Mouse (Mus musculus) ZHBTc4 (cell line): ENCODE results near the gene 1700020N01Rik.
A peak's percentile ranks its signal among the peaks of the same experiment; 100 is the strongest.

ENCODE experiments used
- DNase-seq: peaks from one replicate; pipeline ENCODE4 v3.0.0-alpha.2; 2011; ENCODE audit warnings: low read depth, low spot score

The 1700020N01Rik gene

GRCm38 (mm10) chr10:21604476-21604875 lies 11.5 kb downstream of the 1700020N01Rik start:
- no peak for DNase-seq

DNA sequence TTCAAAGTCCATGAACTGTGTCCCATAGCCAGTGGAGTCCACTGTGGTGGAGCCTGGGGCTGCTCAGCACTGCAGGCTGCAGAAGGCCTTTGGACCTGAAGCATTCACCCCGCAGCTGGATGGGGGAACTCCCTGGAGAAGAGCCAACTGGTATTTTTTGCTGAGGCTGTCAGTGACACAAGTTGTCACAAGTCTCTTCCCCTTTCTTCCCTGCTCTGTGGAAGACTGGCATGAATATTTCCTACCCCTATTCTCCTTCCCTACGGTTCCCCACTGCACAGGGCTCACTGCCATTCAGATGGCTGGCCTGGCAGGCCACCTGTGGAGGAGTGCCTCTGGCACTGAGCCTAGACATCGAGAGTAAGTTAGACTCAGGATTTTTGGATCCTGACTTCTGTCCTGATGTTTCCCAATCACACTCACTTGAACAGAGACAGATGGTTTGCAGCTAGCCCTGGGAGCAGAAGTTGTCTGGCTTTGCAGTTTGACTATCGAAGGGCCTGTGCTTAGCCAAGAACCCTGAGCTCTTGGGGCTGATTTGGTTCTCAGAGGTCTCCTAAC lies 12.1 kb downstream of the 1700020N01Rik start:
- peak; percentile 9 for DNase-seq

GRCm38 (mm10) chr10:21605601-21606000 lies 12.7 kb downstream of the 1700020N01Rik start:
- DNase-seq: no peak

DNA sequence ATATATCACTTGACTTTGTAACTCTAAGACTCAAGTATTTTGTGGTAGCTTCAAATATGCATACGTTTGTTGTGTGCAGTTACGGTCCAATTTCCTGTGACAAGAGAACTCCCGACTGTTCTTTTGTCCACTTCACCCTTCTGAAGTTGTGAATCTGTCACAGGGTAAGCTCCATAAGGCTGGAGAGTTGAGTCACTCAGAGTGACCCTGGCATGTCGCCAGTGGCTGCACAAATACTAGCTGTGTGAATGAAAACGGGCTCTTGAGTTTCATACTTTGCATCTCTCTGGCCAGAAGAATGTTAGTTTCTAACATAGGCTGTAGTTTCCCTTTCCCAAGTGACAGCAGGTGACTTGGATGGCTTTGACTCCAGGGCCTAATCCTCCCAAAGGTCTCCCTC lies 14.0 kb downstream of the 1700020N01Rik start:
- DNase-seq: no peak

- DNase-seq: no peak
Observed at GRCm38 (mm10) chr10:21609583-21609982, 16.6 kb downstream of the 1700020N01Rik start.

DNA sequence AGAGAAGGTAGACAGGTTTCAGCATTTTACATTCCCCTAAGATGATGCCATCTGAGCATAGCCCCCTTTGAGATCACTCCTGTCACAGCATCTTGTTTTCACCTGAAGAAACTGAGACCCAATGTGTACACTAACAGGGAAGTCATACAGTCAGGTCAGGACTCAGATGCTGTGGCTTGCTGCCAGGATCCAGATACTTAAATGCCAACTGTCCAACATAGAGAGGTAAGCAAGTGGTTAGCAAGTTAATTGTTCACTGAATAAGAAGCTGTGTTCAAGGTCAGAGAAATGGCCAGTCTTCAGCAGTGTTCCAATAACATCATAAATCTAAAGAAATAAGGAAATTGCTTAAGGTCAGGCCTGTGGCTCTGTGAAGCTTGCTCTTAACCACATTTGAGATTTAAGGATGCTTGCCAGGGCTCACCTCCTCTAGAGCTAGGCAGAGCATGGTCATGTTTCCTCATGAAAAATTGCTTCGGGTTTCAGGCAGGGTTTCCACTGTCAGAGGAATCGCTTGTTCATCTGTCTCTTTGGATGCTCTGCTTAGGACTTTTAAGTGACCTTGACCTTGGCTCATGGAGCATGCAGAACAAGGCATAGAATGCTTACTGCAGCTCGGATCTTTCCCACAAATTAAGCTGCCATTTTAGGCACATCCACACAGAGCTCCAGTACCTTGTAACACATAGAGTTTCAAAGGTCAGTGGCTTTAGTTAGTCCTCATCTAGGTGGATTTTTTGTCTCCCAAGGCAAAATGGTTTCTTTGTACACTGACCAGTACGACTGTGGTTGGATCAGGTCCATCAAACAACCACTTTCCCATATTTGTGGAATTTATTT lies 20.3 kb downstream of the 1700020N01Rik start:
- DNase-seq: no peak

GRCm38 (mm10) chr10:21614520-21614919 lies 21.6 kb downstream of the 1700020N01Rik start:
- DNase-seq: no peak

GRCm38 (mm10) chr10:21618745-21619508 lies 26.0 kb downstream of the 1700020N01Rik start:
- no peak for DNase-seq

GRCm38 (mm10) chr10:21622065-21622464 lies 29.1 kb downstream of the 1700020N01Rik start:
- no peak for DNase-seq

DNA sequence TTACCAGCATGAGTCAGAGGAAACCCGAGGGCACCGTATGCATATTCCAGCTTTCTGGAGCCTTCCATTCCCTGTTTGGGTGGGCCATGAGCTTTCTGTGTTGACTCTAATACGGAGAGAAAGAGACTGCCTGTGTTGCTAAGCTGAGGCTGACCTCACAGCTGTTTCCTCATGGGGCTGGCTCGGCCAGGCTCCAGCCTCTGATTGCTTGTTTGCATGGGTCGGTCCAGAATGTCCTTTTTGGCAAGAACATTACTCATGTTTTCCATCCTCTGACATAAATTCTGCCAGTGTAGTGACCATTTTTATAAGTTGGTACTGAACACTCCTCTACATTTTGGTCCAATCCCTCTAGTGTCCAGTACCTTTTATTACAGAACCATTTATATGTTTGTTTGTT lies 35.6 kb downstream of the 1700020N01Rik start:
- no peak for DNase-seq

DNA sequence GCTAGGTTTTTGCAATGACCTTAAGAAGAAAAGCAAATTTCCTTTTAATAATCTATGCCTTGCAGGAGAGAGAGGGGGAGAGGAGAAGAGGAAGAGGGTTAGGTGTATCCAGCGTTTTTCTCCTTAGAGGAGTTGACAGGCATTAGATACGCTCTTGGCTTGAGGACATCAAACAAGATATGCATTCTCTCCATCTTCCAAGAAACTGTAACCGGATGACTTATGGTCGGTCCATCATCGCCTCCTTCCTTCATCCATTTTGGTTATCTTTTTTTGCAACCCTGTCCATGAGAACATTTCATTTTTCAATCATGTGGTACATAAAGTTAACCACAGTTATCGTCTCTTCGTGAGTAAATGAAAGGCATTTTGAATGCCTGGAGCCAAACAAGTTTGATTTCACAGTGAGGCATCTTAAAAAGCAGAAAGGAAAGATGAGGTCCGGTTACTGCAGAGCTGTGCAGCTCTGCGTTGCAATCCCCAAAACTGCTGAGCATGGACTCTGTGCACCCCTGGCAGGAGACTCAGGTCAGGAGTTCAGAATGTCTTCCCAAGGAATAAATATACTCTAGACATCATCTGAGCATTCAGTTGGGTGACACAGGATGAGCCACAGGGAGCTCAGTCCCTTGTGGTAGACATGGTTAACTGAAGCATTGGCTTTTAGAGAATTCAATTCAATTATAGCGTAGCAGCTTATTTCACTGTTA lies 36.2 kb downstream of the 1700020N01Rik start:
- no peak for DNase-seq

GRCm38 (mm10) chr10:21631481-21631880 lies 38.5 kb downstream of the 1700020N01Rik start:
- no peak for DNase-seq

- DNase-seq: no peak
Observed at GRCm38 (mm10) chr10:21632687-21633086, 39.7 kb downstream of the 1700020N01Rik start.

DNA sequence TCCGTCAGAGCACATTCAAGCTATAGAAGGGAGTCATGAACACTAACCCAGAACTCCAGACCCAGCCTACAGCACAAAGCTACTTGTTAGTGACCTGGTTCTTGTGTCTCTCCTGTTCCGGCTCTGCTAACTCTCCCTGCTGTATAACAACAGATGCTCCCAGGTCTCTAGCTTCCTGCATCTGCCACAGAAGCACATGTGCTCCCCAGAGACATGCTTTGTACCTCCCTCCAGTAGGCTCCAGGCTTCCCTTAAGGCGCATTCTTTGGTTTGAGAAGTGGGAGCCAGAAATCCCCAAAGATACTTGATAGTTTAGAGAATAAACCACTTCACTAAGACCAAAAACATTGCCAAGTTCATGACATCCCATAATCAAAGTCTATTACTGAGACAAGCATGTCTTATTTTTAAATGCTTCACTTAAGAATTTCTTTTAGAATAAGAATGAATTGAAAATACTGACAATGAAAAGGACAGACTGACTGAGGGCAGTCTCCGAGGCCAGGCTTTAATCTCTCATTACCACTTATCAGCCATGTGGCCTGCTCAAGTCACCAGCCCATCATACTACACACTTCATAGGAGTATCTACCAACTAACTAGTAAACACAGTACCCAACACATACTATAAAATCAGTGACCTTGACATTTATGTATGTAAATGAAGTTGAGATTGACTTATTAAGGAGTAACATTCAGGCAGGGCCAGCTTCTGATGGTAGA lies 43.2 kb downstream of the 1700020N01Rik start:
- DNase-seq: no peak

- DNase-seq: no peak
Observed at GRCm38 (mm10) chr10:21636711-21637081, 43.8 kb downstream of the 1700020N01Rik start.

DNA sequence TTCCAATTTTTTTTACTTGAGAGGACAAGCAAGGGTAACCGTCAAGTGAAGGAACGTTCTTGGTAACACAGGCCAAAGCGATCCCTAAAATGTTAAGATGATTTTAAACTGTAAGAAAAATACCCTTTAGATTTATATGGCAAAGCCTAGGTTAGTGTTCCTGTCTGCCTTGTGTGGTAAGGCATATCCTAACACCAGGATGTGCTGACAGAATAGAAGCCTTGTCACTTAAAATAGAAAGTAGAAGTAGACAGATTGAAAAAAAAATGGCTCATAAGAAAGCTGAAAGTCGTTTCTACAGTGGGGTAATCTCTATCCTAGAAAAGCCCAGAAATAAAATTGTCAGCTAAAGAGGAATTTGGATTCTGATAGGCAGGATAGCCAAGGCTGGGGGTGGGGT lies 58.4 kb downstream of the 1700020N01Rik start:
- DNase-seq: no peak

DNA sequence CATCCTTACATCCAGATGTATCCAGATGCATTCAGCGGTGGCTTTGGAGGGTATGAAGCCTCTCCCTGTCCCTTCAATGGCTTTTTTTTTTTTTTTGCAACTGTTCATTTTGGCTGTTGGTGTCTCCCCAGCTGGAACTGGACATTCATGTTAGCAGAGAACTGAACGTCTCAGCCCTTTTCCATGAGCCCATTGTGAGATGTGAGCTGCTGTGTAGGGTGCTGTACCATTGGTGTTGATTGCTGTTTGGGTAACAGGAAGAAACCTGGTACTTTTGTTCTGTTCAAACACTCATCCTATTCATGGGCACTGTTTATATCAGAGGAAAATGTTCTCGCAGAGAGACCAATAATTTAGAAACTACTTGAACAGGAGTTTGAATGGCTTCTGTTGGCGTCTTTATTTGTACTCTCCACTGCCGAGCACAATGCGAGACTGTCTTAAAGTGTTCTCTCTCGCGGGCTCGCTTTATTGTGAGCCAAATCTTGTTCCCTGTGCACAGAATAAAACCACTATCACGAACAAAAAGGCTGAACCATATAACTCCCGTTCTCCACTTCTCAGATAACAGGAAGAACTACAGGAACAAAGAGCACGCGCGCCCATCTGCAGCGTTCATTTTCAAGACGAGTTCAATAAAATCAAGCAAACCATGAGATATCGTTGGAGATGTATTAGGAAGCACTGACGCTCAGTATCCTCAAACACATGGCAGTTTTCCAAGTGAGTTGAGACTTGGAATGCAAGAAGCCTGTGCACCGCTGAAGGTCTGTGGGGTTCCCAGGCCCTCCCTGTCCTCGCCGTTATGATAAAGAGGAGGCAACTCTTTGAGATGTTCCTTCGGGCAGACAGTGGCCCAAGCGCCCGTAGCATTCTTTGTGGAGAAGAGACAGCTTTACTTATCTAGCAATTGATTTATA lies 59.7 kb downstream of the 1700020N01Rik start:
- DNase-seq: no peak

- peak; percentile 22 for DNase-seq
Observed at GRCm38 (mm10) chr10:21653469-21653868, 60.5 kb downstream of the 1700020N01Rik start.

- DNase-seq: no peak
Observed at GRCm38 (mm10) chr10:21659576-21660246, 66.8 kb downstream of the 1700020N01Rik start.

- peak; percentile 69 for DNase-seq
Observed at GRCm38 (mm10) chr10:21668976-21669375, 76.0 kb downstream of the 1700020N01Rik start.
